27 mouse cellular contexts compared by ENCODE assay signal in the genomic region with DNA sequence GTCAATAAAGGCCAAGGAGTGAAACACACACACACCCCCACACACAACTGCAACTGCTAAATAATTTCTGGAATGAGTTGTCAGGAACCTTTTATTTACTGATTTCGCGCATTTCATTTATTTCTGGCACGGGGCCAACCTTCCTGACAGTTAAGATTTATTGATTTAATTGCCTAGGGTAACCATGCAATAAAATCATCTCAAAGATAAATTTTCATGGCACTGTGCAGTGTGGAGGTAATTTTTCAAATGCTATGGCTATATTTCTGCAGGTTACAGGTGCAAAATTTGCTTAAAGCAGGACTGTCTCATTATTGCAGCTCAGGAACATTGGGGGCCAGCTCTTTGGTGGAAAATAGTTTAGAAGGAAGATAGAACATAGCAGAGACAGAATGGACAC. TPM values are rescaled to one million over a fixed set of nuclear protein-coding genes. Genes with fewer than 3 reads are reported as not detected.
DNase-seq lines count a peak whose midpoint lies in the region; ATAC-seq and TF ChIP-seq lines count a peak whose summit lies in the region.
"Had no signal": no experiment of that assay in that cellular context is flagged by ENCODE, and none has a peak within 500 bp of the region (broad histone marks: within the 10 kb centered on the region; RNA-seq: fewer than 3 reads in every experiment).

No protein-coding gene starts in this region.

- peak; percentile 6 to 10 for DNase-seq in cerebellum, postnatal 10 days
- DNase-seq in cerebellum, postnatal 4 days (ENCODE audit: low spot score in 2 of 2): no peak
- peak; percentile 0 to 1 for DNase-seq in kidney, postnatal 4 days
- DNase-seq in hindbrain, postnatal 0 days (ENCODE audit: low spot score): peak; percentile 14
- DNase-seq in retina, embryonic 14.5 days (ENCODE audit: low spot score): peak; percentile 28
- no peak for DNase-seq in spleen, adult 18-20 months
- DNase-seq: adrenal gland, adult 8-10 months; cerebellum, adult 18-20 months; gastrocnemius, postnatal 36 days; kidney, adult 11 months; kidney, postnatal 25 days; liver; liver, postnatal 0 days; lung, postnatal 36 days; thymus, postnatal 14 days had no signal

- H3K4me1 ChIP-seq in kidney, embryonic 15.5 days: no peaks in the 10 kb centered on the region
- H3K4me1 ChIP-seq in hindbrain, postnatal 0 days (ENCODE audit: insufficient read depth, low read length): no peaks in the 10 kb centered on the region
- H3K4me1 ChIP-seq: embryonic facial prominence, embryonic 15.5 days; forebrain, embryonic 10.5 days; heart, embryonic 12.5 days; midbrain, embryonic 10.5 days had no signal

- H3K36me3 ChIP-seq in kidney, embryonic 15.5 days: no peaks in the 10 kb centered on the region
- H3K36me3 ChIP-seq in hindbrain, postnatal 0 days (ENCODE audit: insufficient read depth, low read length): no peaks in the 10 kb centered on the region
- H3K36me3 ChIP-seq: embryonic facial prominence, embryonic 15.5 days; forebrain, embryonic 10.5 days; heart, embryonic 12.5 days; midbrain, embryonic 10.5 days had no signal

- no peak for ATAC-seq in kidney, embryonic 15.5 days (replicated peaks; ENCODE audit: low FRiP score)
- no peak for ATAC-seq in hindbrain, postnatal 0 days
- ATAC-seq in frontal cortex, adult (ENCODE audit: low TSS enrichment): no peak
- ATAC-seq: liver, postnatal 0 days had no signal

- WGBS in kidney, embryonic 15.5 days: 50% methylated on average over 3 of the region's 3 CpGs
- 44% methylated on average over 3 of the region's 3 CpGs for WGBS in hindbrain, postnatal 0 days

- no peak overlapping the region for H3K9ac ChIP-seq in kidney, embryonic 15.5 days
- no peak overlapping the region for H3K9ac ChIP-seq in hindbrain, postnatal 0 days (replicated peaks; ENCODE audit: low read length)
- H3K9ac ChIP-seq: embryonic facial prominence, embryonic 15.5 days; heart, embryonic 12.5 days; liver, postnatal 0 days had no signal

- H3K9me3 ChIP-seq in kidney, embryonic 15.5 days (replicated peaks): no peaks in the 10 kb centered on the region
- no peaks in the 10 kb centered on the region for H3K9me3 ChIP-seq in hindbrain, postnatal 0 days (ENCODE audit: low read length)
- H3K9me3 ChIP-seq: embryonic facial prominence, embryonic 15.5 days; forebrain, embryonic 10.5 days; heart, embryonic 12.5 days; midbrain, embryonic 10.5 days had no signal

- no peak overlapping the region for H3K27ac ChIP-seq in kidney, embryonic 15.5 days
- H3K27ac ChIP-seq in hindbrain, postnatal 0 days: no peak overlapping the region
- H3K27ac ChIP-seq: embryonic facial prominence, embryonic 15.5 days; forebrain, embryonic 10.5 days; midbrain, embryonic 10.5 days had no signal

- H3K4me2 ChIP-seq in kidney, embryonic 15.5 days: no peak overlapping the region
- H3K4me2 ChIP-seq in hindbrain, postnatal 0 days (ENCODE audit: low read depth, low read length): no peak overlapping the region
- H3K4me2 ChIP-seq: embryonic facial prominence, embryonic 15.5 days; heart, embryonic 12.5 days had no signal

- H3K27me3 ChIP-seq in kidney, embryonic 15.5 days: no peaks in the 10 kb centered on the region
- no peaks in the 10 kb centered on the region for H3K27me3 ChIP-seq in hindbrain, postnatal 0 days (ENCODE audit: insufficient read depth, low read length)
- H3K27me3 ChIP-seq: embryonic facial prominence, embryonic 15.5 days; heart, embryonic 12.5 days had no signal

- H3K4me3 ChIP-seq in kidney, embryonic 15.5 days (replicated peaks): no peak overlapping the region
- no peak overlapping the region for H3K4me3 ChIP-seq in hindbrain, postnatal 0 days (ENCODE audit: low read length)
- H3K4me3 ChIP-seq: embryonic facial prominence, embryonic 15.5 days; forebrain, embryonic 10.5 days; heart, embryonic 12.5 days; midbrain, embryonic 10.5 days had no signal

- no peak for TF ChIP-seq CTCF in hindbrain, postnatal 0 days (IDR thresholded peaks at IDR 0.05; ENCODE audit: low read depth)

RNA-seq across cellular contexts. Expression of a gene that starts 53.4 kb away (rescaled TPM):
- polyA plus RNA-seq in kidney, embryonic 15.5 days (2015; fragmentation: Nextera tagmentation; extraction: Ambion mirVana): not detected in 2 replicates
- total RNA-seq in hindbrain, postnatal 0 days (2014; rRNA removed): not detected in 2 replicates
- not detected in 2 replicates for polyA plus RNA-seq in hindbrain, postnatal 0 days (2015; fragmentation: Nextera tagmentation; extraction: Ambion mirVana)
- total RNA-seq: adrenal gland, adult 8-10 months; common myeloid progenitor, adult 5-6 weeks; gastrocnemius, postnatal 36 days; heart, postnatal 25 days; layer of hippocampus, postnatal 10 days; left cerebral cortex, postnatal 10 days; MEL had no signal
- polyA plus RNA-seq: embryonic facial prominence, embryonic 15.5 days; forebrain, embryonic 10.5 days; heart, embryonic 12.5 days; liver, postnatal 0 days; stomach, embryonic 16.5 days had no signal

Comparison
In these comparisons a context has a peak if more than half of its experiments do, and no peak if none do; other contexts are left out.
1. DNase-seq: peak in cerebellum, postnatal 10 days (2 of 2), kidney, postnatal 4 days (2 of 2), hindbrain, postnatal 0 days (single experiment) and retina, embryonic 14.5 days (single experiment); none in cerebellum, postnatal 4 days (0 of 2) and spleen, adult 18-20 months (0 of 2).